Mouse (Mus musculus) testis, adult 2 months (tissue): ENCODE results near the gene Itgb2l.

Experiments
- CTCF ChIP-seq: fragments of 200-500 bp; IDR thresholded peaks from 2 replicates; pipeline ENCODE4 v1.5.1; 2012; ENCODE audit warnings: low read depth, mild to moderate bottlenecking, inconsistent platforms, low read length, moderate library complexity; ENCODE audit not compliant: control insufficient read depth, insufficient read depth, insufficient replicate concordance
- POLR2A ChIP-seq: fragments of 200-500 bp; IDR thresholded peaks from 2 replicates; pipeline ENCODE4 v1.6.1; 2012; ENCODE audit warnings: low read depth, mild to moderate bottlenecking, inconsistent platforms, low read length, moderate library complexity; ENCODE audit not compliant: control insufficient read depth

DNA sequence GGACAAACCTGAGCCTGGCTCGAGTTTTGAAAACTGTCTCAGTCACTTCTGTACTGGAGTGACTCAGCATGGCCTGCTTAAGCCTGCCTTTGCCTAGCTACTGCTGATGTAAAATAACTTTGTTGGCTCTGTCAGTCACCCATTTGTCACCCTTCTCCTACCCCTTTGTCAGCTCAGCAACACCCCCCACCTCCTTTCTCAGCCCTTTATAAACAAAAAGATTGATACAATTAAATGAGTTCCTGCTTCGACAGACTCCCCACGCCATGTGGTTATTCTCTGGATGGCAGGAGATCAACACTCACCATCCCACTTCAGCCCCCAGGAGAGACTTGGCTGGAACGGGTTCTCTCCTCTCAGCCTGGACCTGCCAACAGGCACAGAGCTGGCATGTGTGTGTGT, 35.4 kb downstream of the Itgb2l start:
- TF ChIP-seq CTCF (no peak), POLR2A (no peak)
